Mouse (Mus musculus): ENCODE results near the gene Prdm5.

The Prdm5 gene

GRCm38 (mm10) chr6:65778861-65779688, at the start of gene Prdm5:
TSS of gene Prdm5 (plus strand) at chr6:65778988.
- peak; percentile 32 to 62 for DNase-seq (ENCODE audit: low spot score in 2 of 2)

- DNase-seq (ENCODE audit: low spot score in 2 of 2): no peak
These were observed 39.3 kb upstream of the Prdm5 start for GRCm38 (mm10) chr6:65739442-65739841.

- DNase-seq (ENCODE audit: low spot score in 2 of 2): no peak
These were observed 35.5 kb upstream of the Prdm5 start for GRCm38 (mm10) chr6:65743144-65743870.

- no peak for DNase-seq (ENCODE audit: low spot score in 2 of 2)
These were observed 35.0 kb upstream of the Prdm5 start for GRCm38 (mm10) chr6:65743871-65744202.

- DNase-seq (ENCODE audit: low spot score in 2 of 2): no peak
These were observed 20.6 kb upstream of the Prdm5 start for GRCm38 (mm10) chr6:65758214-65758613.

GRCm38 (mm10) chr6:65759174-65759573, 19.6 kb upstream of the Prdm5 start:
- DNase-seq (ENCODE audit: low spot score in 2 of 2): no peak

- DNase-seq (ENCODE audit: low spot score in 2 of 2): no peak
These were observed 18.7 kb upstream of the Prdm5 start for GRCm38 (mm10) chr6:65760073-65760472.

- DNase-seq (ENCODE audit: low spot score in 2 of 2): no peak
These were observed 14.3 kb upstream of the Prdm5 start for GRCm38 (mm10) chr6:65764459-65764858.

- DNase-seq (ENCODE audit: low spot score in 2 of 2): peak in 1 of 2 experiments; percentile 6
These were observed 13.7 kb upstream of the Prdm5 start for GRCm38 (mm10) chr6:65765057-65765456.

- no peak for DNase-seq (ENCODE audit: low spot score in 2 of 2)
These were observed 12.9 kb upstream of the Prdm5 start for GRCm38 (mm10) chr6:65765752-65766397.

- no peak for DNase-seq (ENCODE audit: low spot score in 2 of 2)
These were observed 10.9 kb upstream of the Prdm5 start for GRCm38 (mm10) chr6:65767911-65768310.

- no peak for DNase-seq (ENCODE audit: low spot score in 2 of 2)
These were observed 5.2 kb upstream of the Prdm5 start for GRCm38 (mm10) chr6:65773566-65773965.

- DNase-seq (ENCODE audit: low spot score in 2 of 2): no peak
These were observed 973 bp downstream of the Prdm5 start for GRCm38 (mm10) chr6:65779689-65780233.

- DNase-seq (ENCODE audit: low spot score in 2 of 2): no peak
These were observed 2.7 kb downstream of the Prdm5 start for GRCm38 (mm10) chr6:65781441-65781840.

GRCm38 (mm10) chr6:65783670-65784069, 4.9 kb downstream of the Prdm5 start:
- DNase-seq (ENCODE audit: low spot score in 2 of 2): no peak

GRCm38 (mm10) chr6:65792923-65793322, 14.1 kb downstream of the Prdm5 start:
- no peak for DNase-seq (ENCODE audit: low spot score in 2 of 2)

- no peak for DNase-seq (ENCODE audit: low spot score in 2 of 2)
These were observed 17.8 kb downstream of the Prdm5 start for GRCm38 (mm10) chr6:65796552-65796951.

GRCm38 (mm10) chr6:65797276-65797675, 18.5 kb downstream of the Prdm5 start:
- DNase-seq (ENCODE audit: low spot score in 2 of 2): no peak

- no peak for DNase-seq (ENCODE audit: low spot score in 2 of 2)
These were observed 19.6 kb downstream of the Prdm5 start for GRCm38 (mm10) chr6:65798390-65798789.

GRCm38 (mm10) chr6:65811685-65812084, 32.9 kb downstream of the Prdm5 start:
- DNase-seq (ENCODE audit: low spot score in 2 of 2): no peak

GRCm38 (mm10) chr6:65818039-65818747, 39.4 kb downstream of the Prdm5 start:
- no peak for DNase-seq (ENCODE audit: low spot score in 2 of 2)

GRCm38 (mm10) chr6:65828656-65829055, 49.9 kb downstream of the Prdm5 start:
- no peak for DNase-seq (ENCODE audit: low spot score in 2 of 2)
